Mouse (Mus musculus): ENCODE measurements around the gene Gm572. TPM values are rescaled to one million over a fixed set of nuclear protein-coding genes. Genes with fewer than 3 reads are reported as not detected.

The Gm572 gene
- polyA plus RNA-seq, 1 experiment: 0.13 TPM

GRCm38 (mm10) chr4:148676961-148677637, 34.0 kb downstream of the Gm572 start:
- TF ChIP-seq POLR2A (IDR thresholded peaks at IDR 0.05; ENCODE audit: borderline replicate concordance, extremely low read depth, low read depth, low read length) (no peak), CTCF (IDR thresholded peaks at IDR 0.05; ENCODE audit: insufficient read depth, low read length) (no peak)
- Histone ChIP-seq H3K4me3 (replicated peaks; ENCODE audit: extremely low read depth, low read depth, low read length) (no peak overlapping the region), H3K4me1 (ENCODE audit: control insufficient read depth, insufficient read depth, low read length) (peaks cover 10% of the 10 kb centered on the region; the same call in 1 of the 2 replicates)
- 42% methylated on average over 20 of the region's 20 CpGs for WGBS
- DNase-seq: no peak

- 93% methylated on average over 7 of the region's 7 CpGs for WGBS
- no peak for DNase-seq
These were observed 35.0 kb downstream of the Gm572 start for GRCm38 (mm10) chr4:148678105-148678504.

GRCm38 (mm10) chr4:148680505-148681067, 37.5 kb downstream of the Gm572 start:
- TF ChIP-seq POLR2A (IDR thresholded peaks at IDR 0.05; ENCODE audit: borderline replicate concordance, extremely low read depth, low read depth, low read length) (no peak), CTCF (IDR thresholded peaks at IDR 0.05; ENCODE audit: insufficient read depth, low read length) (no peak)
- peaks cover 10% of the 10 kb centered on the region; the same call in 1 of the 2 replicates for H3K4me1 ChIP-seq (ENCODE audit: control insufficient read depth, insufficient read depth, low read length)
- no peak for DNase-seq
- 21% methylated on average over 1 of the region's 1 CpGs for WGBS
- no peak overlapping the region for H3K4me3 ChIP-seq (replicated peaks; ENCODE audit: extremely low read depth, low read depth, low read length)

More at GRCm38 (mm10) chr4:148678105-148678504, 35.0 kb downstream of the Gm572 start:
- Histone ChIP-seq H3K4me1 (ENCODE audit: control insufficient read depth, insufficient read depth, low read length) (peaks cover 10% of the 10 kb centered on the region; the same call in 1 of the 2 replicates), H3K4me3 (replicated peaks; ENCODE audit: extremely low read depth, low read depth, low read length) (no peak overlapping the region)
- no peak for TF ChIP-seq CTCF (IDR thresholded peaks at IDR 0.05; ENCODE audit: insufficient read depth, low read length)
- no peak for TF ChIP-seq POLR2A (IDR thresholded peaks at IDR 0.05; ENCODE audit: borderline replicate concordance, extremely low read depth, low read depth, low read length)

- WGBS: 16% methylated on average over 8 of the region's 8 CpGs
- H3K4me1 ChIP-seq (ENCODE audit: control insufficient read depth, insufficient read depth, low read length): 0 out of 2 replicates have a peak, but pooled peaks cover 5% of the 10 kb centered on the region
- no peak for TF ChIP-seq POLR2A (IDR thresholded peaks at IDR 0.05; ENCODE audit: borderline replicate concordance, extremely low read depth, low read depth, low read length)
- TF ChIP-seq CTCF (IDR thresholded peaks at IDR 0.05; ENCODE audit: insufficient read depth, low read length): peak; percentile 71
- no peak overlapping the region for H3K4me3 ChIP-seq (replicated peaks; ENCODE audit: extremely low read depth, low read depth, low read length)
- DNase-seq: peak; percentile 67
These were observed 38.3 kb downstream of the Gm572 start for GRCm38 (mm10) chr4:148681429-148681828.

- 96% methylated on average over 4 of the region's 4 CpGs for WGBS
- H3K4me3 ChIP-seq (replicated peaks; ENCODE audit: extremely low read depth, low read depth, low read length): no peak overlapping the region
- no peak for TF ChIP-seq POLR2A (IDR thresholded peaks at IDR 0.05; ENCODE audit: borderline replicate concordance, extremely low read depth, low read depth, low read length)
- no peak for TF ChIP-seq CTCF (IDR thresholded peaks at IDR 0.05; ENCODE audit: insufficient read depth, low read length)
- no peak for DNase-seq
- H3K4me1 ChIP-seq (ENCODE audit: control insufficient read depth, insufficient read depth, low read length): 0 out of 2 replicates have a peak, but pooled peaks cover 2% of the 10 kb centered on the region
These were observed 39.8 kb downstream of the Gm572 start for GRCm38 (mm10) chr4:148682961-148683360.

- TF ChIP-seq POLR2A (IDR thresholded peaks at IDR 0.05; ENCODE audit: borderline replicate concordance, extremely low read depth, low read depth, low read length): no peak
- TF ChIP-seq CTCF (IDR thresholded peaks at IDR 0.05; ENCODE audit: insufficient read depth, low read length): no peak
- 58% methylated on average over 13 of the region's 13 CpGs for WGBS
- no peak for DNase-seq
- Histone ChIP-seq H3K4me3 (replicated peaks; ENCODE audit: extremely low read depth, low read depth, low read length) (no peak overlapping the region), H3K4me1 (ENCODE audit: control insufficient read depth, insufficient read depth, low read length) (0 out of 2 replicates have a peak, but pooled peaks cover 2% of the 10 kb centered on the region)
These were observed 40.4 kb downstream of the Gm572 start for GRCm38 (mm10) chr4:148683539-148683938.

GRCm38 (mm10) chr4:148686491-148686941, 43.4 kb downstream of the Gm572 start:
- DNase-seq: no peak
- no peak for TF ChIP-seq POLR2A (IDR thresholded peaks at IDR 0.05; ENCODE audit: borderline replicate concordance, extremely low read depth, low read depth, low read length)
- no peak for TF ChIP-seq CTCF (IDR thresholded peaks at IDR 0.05; ENCODE audit: insufficient read depth, low read length)
- H3K4me1 ChIP-seq (ENCODE audit: control insufficient read depth, insufficient read depth, low read length): no peaks in the 10 kb centered on the region
- no peak overlapping the region for H3K4me3 ChIP-seq (replicated peaks; ENCODE audit: extremely low read depth, low read depth, low read length)
- WGBS: 38% methylated on average over 14 of the region's 14 CpGs

GRCm38 (mm10) chr4:148688091-148688490, 45.0 kb downstream of the Gm572 start:
- no peak for DNase-seq
- no peak overlapping the region for H3K4me3 ChIP-seq (replicated peaks; ENCODE audit: extremely low read depth, low read depth, low read length)
- 51% methylated on average over 2 of the region's 2 CpGs for WGBS
- TF ChIP-seq CTCF (IDR thresholded peaks at IDR 0.05; ENCODE audit: insufficient read depth, low read length) (no peak), POLR2A (IDR thresholded peaks at IDR 0.05; ENCODE audit: borderline replicate concordance, extremely low read depth, low read depth, low read length) (no peak)
- no peaks in the 10 kb centered on the region for H3K4me1 ChIP-seq (ENCODE audit: control insufficient read depth, insufficient read depth, low read length)

- H3K4me3 ChIP-seq (replicated peaks; ENCODE audit: extremely low read depth, low read depth, low read length): no peak overlapping the region
- WGBS: 72% methylated on average over 4 of the region's 4 CpGs
- no peaks in the 10 kb centered on the region for H3K4me1 ChIP-seq (ENCODE audit: control insufficient read depth, insufficient read depth, low read length)
- TF ChIP-seq CTCF (IDR thresholded peaks at IDR 0.05; ENCODE audit: insufficient read depth, low read length) (no peak), POLR2A (IDR thresholded peaks at IDR 0.05; ENCODE audit: borderline replicate concordance, extremely low read depth, low read depth, low read length) (no peak)
- no peak for DNase-seq
These were observed 48.1 kb downstream of the Gm572 start for GRCm38 (mm10) chr4:148691185-148691584.
